Mouse (Mus musculus): Measurements from ENCODE around the gene Btbd1. TPM values are rescaled to one million over a fixed set of nuclear protein-coding genes. Genes with fewer than 3 reads are reported as not detected.

The Btbd1 gene
- polyA plus RNA-seq (2012), result 0.44 and 0.58 TPM in 2 replicates

DNA sequence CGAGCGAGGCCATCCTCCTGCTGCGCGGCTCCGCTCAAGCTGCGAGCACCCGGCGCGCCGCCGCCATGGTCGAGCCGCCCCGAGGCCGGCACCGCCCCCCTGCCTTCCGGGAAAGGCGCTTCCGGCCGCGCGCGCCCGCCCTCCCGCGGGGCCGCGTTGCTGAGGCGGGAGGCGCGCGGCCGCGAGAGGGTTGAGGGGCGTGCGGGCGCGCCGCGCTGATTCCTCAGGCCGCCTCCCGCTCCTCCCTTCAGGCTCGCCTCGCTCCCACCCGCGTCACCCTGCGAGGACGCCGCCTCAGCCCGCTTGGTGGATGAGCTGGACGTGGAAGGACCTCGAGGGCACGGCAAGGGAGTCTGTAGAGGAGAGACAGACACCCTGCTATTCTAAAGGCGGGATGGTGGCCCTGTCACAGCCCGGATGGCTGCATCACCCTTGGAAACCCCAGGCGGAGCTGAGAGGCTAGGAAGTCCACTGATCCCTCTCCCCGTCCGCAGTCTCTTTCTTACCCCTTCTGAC is at the start of gene Btbd1:
Gene Btbd1, minus strand, starts transcription at position 53 of the 516 bp plus-strand sequence.
- Histone ChIP-seq H3K36me3 (ENCODE audit: control insufficient read depth) (peaks cover 3% of the 10 kb centered on the region), H3K9me3 (ENCODE audit: control insufficient read depth, low read length) (no peaks in the 10 kb centered on the region), H3K27me3 (ENCODE audit: control insufficient read depth) (no peaks in the 10 kb centered on the region), H3K4me3 (replicated peaks) (peak within 1 kb of the TSS; percentile 85), H3K4me1 (ENCODE audit: control insufficient read depth) (peaks cover 40% of the 10 kb centered on the region)
- TF ChIP-seq TAL1 (IDR thresholded peaks at IDR 0.05; ENCODE audit: low read length), result no peak

DNA sequence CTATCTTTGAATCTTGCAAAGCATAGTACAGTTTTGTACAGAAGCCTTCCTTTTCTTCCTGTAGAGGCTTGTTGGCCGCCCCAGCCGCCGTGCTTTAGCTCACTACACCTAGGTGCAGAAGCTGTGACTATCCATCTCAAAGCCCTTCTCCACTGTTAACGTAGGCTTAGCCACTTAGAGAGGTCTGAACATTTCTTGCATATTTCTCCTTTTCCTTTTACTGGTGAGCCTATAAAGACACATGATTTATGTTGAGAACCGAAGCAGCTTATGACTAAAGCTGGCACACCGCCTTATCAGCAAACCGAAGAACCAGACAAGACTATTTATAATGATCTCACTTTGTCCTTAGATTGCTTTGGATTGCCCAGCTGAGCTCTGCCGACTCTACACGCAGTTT is 46.1 kb upstream of the Btbd1 start:
- H3K4me3 ChIP-seq (replicated peaks), result no peak overlapping the region
- no peaks in the 10 kb centered on the region for H3K9me3 ChIP-seq (ENCODE audit: control insufficient read depth, low read length)
- no peaks in the 10 kb centered on the region for H3K4me1 ChIP-seq (ENCODE audit: control insufficient read depth)
- no peak for TF ChIP-seq TAL1 (IDR thresholded peaks at IDR 0.05; ENCODE audit: low read length)
- TF ChIP-seq GATA1 (IDR thresholded peaks at IDR 0.05; ENCODE audit: low read length), result no peak
- H3K27me3 ChIP-seq (ENCODE audit: control insufficient read depth), result peaks cover 13% of the 10 kb centered on the region
- no peaks in the 10 kb centered on the region for H3K36me3 ChIP-seq (ENCODE audit: control insufficient read depth)

DNA sequence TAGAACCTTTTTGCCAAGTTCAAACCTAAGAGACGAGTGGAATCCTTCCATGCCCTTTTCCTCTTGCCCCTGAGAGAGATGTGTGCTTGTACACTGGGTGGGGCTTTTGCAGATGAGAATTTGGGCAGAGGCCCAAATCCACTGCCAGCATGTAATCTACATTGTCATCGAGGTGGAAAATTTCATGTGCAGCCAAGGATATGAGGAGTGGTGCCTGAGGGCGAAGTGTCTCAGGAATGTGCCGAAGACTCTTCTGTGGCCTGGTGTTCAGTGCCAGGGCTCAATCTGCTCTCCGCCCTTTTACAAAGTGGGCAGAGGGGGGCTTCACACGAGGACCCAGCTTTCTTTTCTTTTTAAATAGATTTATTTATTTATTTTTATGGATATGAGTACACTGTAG is 45.4 kb upstream of the Btbd1 start:
- H3K36me3 ChIP-seq (ENCODE audit: control insufficient read depth), result no peaks in the 10 kb centered on the region
- H3K27me3 ChIP-seq (ENCODE audit: control insufficient read depth), result peaks cover 17% of the 10 kb centered on the region
- H3K4me3 ChIP-seq (replicated peaks), result no peak overlapping the region
- no peaks in the 10 kb centered on the region for H3K4me1 ChIP-seq (ENCODE audit: control insufficient read depth)
- H3K9me3 ChIP-seq (ENCODE audit: control insufficient read depth, low read length), result no peaks in the 10 kb centered on the region
- TF ChIP-seq TAL1 (IDR thresholded peaks at IDR 0.05; ENCODE audit: low read length) (no peak), GATA1 (IDR thresholded peaks at IDR 0.05; ENCODE audit: low read length) (no peak)

DNA sequence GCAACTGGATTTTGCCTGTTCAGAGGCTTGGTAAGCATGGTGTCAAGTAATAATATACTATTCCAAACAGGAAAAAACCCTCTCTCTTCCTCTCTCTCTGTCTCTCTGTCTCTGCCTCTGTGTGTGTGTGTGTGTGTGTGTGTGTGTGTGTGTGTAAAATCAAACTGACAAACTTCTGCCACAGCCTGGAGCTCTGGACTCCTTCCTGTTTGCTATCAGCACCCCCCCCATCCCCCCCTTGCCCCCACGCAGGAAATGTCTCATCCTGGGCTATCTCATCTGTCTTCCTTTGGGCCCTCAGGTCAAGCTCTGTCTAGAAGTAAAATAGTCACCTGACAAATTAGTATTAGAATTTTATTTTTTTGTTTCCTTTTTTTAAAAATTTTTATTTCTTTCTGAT is 44.6 kb upstream of the Btbd1 start:
- Histone ChIP-seq H3K36me3 (ENCODE audit: control insufficient read depth) (no peaks in the 10 kb centered on the region), H3K9me3 (ENCODE audit: control insufficient read depth, low read length) (no peaks in the 10 kb centered on the region), H3K27me3 (ENCODE audit: control insufficient read depth) (peaks cover 18% of the 10 kb centered on the region), H3K4me3 (replicated peaks) (no peak overlapping the region), H3K4me1 (ENCODE audit: control insufficient read depth) (no peaks in the 10 kb centered on the region)
- TF ChIP-seq GATA1 (IDR thresholded peaks at IDR 0.05; ENCODE audit: low read length) (no peak), TAL1 (IDR thresholded peaks at IDR 0.05; ENCODE audit: low read length) (no peak)

DNA sequence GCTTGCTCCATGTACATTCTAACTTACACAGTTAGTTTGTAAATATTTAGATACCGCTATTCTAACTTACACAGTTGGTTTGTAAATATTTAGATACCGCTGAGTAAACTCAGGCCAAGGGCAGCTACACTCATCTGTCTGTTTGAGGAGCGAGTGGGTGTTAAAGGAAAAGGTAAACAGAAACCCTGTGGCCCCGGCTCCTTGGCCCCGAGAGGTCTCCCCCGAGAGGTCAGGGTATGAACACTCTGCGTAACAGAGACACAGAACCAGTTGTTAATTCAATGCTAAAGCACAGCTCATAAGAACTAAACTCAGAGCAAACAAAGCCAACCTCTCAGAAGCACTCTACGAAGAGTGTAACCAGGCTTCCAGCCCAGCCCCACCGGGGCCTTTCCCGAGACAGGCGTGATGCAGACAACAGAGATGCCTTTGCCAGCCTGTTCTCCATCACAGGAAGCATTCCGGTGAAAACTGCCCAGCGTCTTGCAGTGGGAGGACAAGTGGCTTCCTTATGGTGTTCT is 43.3 kb upstream of the Btbd1 start:
- H3K4me1 ChIP-seq (ENCODE audit: control insufficient read depth), result no peaks in the 10 kb centered on the region
- TF ChIP-seq GATA1 (IDR thresholded peaks at IDR 0.05; ENCODE audit: low read length), result no peak
- TF ChIP-seq TAL1 (IDR thresholded peaks at IDR 0.05; ENCODE audit: low read length), result no peak
- no peaks in the 10 kb centered on the region for H3K36me3 ChIP-seq (ENCODE audit: control insufficient read depth)
- no peaks in the 10 kb centered on the region for H3K9me3 ChIP-seq (ENCODE audit: control insufficient read depth, low read length)
- H3K4me3 ChIP-seq (replicated peaks), result no peak overlapping the region
- peaks cover 6% of the 10 kb centered on the region; the same call in 1 of the 2 replicates for H3K27me3 ChIP-seq (ENCODE audit: control insufficient read depth)

DNA sequence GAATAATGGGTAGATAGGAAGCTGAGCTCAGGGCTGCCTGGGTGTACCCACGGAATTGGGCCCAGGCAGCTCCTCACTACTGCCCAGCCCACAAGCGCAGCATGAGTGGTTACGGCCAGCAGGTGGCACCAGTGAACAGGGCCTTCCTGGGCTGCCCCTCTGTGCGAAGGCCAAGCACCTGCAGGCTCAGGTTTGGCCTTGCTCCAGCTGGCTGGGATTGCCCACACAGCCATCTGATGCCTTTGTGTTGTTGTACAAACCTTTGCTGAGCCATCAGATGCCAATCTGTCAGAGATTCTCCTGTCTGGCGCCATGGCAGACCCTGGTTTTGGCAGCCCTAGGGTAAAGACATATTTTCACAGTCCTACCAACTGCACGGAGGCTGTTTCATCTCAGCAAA is 38.9 kb upstream of the Btbd1 start:
- H3K36me3 ChIP-seq (ENCODE audit: control insufficient read depth), result no peaks in the 10 kb centered on the region
- peaks cover 17% of the 10 kb centered on the region for H3K27me3 ChIP-seq (ENCODE audit: control insufficient read depth)
- no peaks in the 10 kb centered on the region for H3K4me1 ChIP-seq (ENCODE audit: control insufficient read depth)
- TF ChIP-seq GATA1 (IDR thresholded peaks at IDR 0.05; ENCODE audit: low read length) (no peak), TAL1 (IDR thresholded peaks at IDR 0.05; ENCODE audit: low read length) (no peak)
- H3K9me3 ChIP-seq (ENCODE audit: control insufficient read depth, low read length), result no peaks in the 10 kb centered on the region
- no peak overlapping the region for H3K4me3 ChIP-seq (replicated peaks)

DNA sequence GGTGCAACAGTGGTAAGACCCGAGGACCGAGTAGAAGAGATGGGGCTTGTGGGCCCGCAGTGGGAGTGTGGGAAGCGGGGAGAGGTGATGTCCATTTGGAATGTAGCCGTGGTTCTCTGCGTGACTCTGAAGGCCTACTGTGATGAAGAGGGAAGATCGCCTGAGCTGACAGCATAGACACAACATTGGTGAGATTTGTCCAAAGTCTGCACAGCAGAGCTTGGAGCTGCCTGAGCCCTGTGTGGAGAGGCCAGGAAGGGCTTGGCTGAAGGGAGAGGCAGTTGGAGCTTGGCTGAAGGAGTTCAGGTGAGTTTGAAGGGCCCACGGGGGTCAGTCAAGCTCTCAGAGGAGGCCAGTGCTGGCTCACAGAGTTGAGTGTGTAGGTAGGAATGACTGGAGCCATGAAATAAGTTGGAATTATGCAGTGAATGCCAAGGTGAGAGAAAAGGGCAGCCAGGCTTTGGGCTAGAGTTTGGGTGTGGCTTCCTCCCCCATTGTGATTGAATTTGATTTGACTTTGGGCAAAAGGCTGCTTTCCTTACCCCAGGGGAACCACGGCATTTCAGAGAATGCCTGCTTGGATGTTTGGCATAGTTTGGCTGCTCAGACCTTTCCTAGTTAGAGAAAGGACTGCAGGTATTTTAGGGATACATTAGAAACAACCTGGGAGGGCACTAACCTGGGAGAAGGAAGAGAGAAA is 38.1 kb upstream of the Btbd1 start:
- Histone ChIP-seq H3K27me3 (ENCODE audit: control insufficient read depth) (peaks cover 25% of the 10 kb centered on the region), H3K9me3 (ENCODE audit: control insufficient read depth, low read length) (no peaks in the 10 kb centered on the region), H3K4me1 (ENCODE audit: control insufficient read depth) (peaks cover 2% of the 10 kb centered on the region; the same call in 1 of the 2 replicates), H3K36me3 (ENCODE audit: control insufficient read depth) (no peaks in the 10 kb centered on the region), H3K4me3 (replicated peaks) (no peak overlapping the region)
- TF ChIP-seq GATA1 (IDR thresholded peaks at IDR 0.05; ENCODE audit: low read length) (no peak), TAL1 (IDR thresholded peaks at IDR 0.05; ENCODE audit: low read length) (no peak)

DNA sequence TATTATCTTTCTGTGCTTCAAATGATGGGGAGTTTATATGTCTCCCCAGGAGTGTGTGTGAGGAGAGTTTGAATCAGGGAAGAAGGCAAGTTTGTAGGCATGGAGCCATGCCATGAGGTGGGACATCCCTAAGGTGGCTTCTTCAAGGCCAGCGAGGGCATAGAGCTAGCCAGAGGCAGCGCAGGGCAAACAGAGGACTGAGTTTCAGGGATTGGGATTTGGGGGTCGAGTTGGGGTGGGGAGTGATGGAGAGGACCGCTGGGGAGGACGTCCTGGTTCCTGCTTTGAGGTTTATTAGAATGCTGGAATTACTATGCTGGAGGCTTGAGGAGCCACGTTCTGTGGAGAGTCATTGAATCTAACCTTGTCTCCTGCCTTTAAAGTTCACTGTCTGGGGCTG is 36.7 kb upstream of the Btbd1 start:
- Histone ChIP-seq H3K9me3 (ENCODE audit: control insufficient read depth, low read length) (no peaks in the 10 kb centered on the region), H3K4me1 (ENCODE audit: control insufficient read depth) (peaks cover 2% of the 10 kb centered on the region; the same call in 1 of the 2 replicates), H3K4me3 (replicated peaks) (no peak overlapping the region), H3K27me3 (ENCODE audit: control insufficient read depth) (peaks cover 39% of the 10 kb centered on the region), H3K36me3 (ENCODE audit: control insufficient read depth) (no peaks in the 10 kb centered on the region)
- TF ChIP-seq TAL1 (IDR thresholded peaks at IDR 0.05; ENCODE audit: low read length), result no peak
- no peak for TF ChIP-seq GATA1 (IDR thresholded peaks at IDR 0.05; ENCODE audit: low read length)

DNA sequence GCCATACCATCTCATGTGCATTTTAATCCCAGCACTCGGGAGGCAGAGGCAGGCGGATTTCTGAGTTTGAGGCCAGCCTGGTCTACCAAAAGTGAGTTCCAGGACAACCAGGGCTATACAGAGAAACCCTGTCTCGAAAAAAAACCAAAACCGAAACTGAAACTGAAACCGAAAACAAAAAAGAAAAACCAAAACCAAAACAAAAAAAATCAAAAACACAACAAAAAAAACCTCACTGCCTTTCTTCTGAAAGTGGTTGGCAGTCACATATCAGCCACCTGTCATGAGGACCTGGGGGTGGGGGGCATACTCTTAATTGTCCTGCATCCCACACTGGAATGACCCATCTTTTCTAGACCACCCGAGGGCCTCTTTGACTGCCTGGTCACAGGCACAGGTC is 35.3 kb upstream of the Btbd1 start:
- Histone ChIP-seq H3K4me3 (replicated peaks) (no peak overlapping the region), H3K9me3 (ENCODE audit: control insufficient read depth, low read length) (no peaks in the 10 kb centered on the region), H3K27me3 (ENCODE audit: control insufficient read depth) (peaks cover 49% of the 10 kb centered on the region), H3K4me1 (ENCODE audit: control insufficient read depth) (peaks cover 2% of the 10 kb centered on the region; the same call in 1 of the 2 replicates), H3K36me3 (ENCODE audit: control insufficient read depth) (no peaks in the 10 kb centered on the region)
- no peak for TF ChIP-seq GATA1 (IDR thresholded peaks at IDR 0.05; ENCODE audit: low read length)
- no peak for TF ChIP-seq TAL1 (IDR thresholded peaks at IDR 0.05; ENCODE audit: low read length)
